Mouse (Mus musculus) C3H10T1/2 (cell line): ENCODE data around the gene Cyp8b1. TPM values are rescaled to one million over a fixed set of nuclear protein-coding genes. Genes with fewer than 3 reads are reported as not detected.

ENCODE experiments used
- polyA plus RNA-seq, 2 experiments: library from polyadenylated mRNA; unstranded; fragments of >200 nt; fragmentation: generic; extraction: Trizol; gene quantifications; one replicate each; pipeline ENCODE4 v1.2.1; 2012; ENCODE audit warnings: missing spikeins in 2 of 2

The Cyp8b1 gene
- polyA plus RNA-seq, result under 1 TPM in 1 of 2 experiments, not detected in 1; 0.02 TPM

GRCm38 (mm10) chr9:121916102-121916501 is at the start of gene Cyp8b1:
Cyp8b1 (minus strand) TSS chr9:121916305.

GRCm38 (mm10) chr9:121950418-121951113 is 34.5 kb upstream of the Cyp8b1 start, which contains the start of gene Fam198a:
Fam198a (plus strand) TSS chr9:121950988.

DNA sequence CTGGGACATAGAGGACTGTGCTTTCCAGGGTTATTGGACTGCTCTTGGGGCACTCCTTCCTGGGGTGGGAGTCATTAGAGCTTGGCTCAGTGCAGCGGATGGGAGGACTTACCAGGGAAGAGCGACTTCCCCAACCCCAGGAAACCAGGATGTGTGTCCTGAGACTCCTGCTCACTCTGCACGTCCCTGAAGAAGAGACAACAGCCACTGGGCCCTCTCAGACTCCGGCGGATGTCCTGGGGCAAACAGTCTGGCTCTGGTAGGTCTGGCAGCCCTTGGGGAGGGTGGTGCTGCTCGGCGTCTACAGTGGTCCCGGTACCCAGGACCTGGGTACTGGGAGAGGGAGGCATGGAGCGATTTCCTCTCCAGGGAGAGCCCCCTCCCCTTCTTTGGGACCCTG is 17.9 kb downstream of the Cyp8b1 start, which contains the start of gene Ackr2:
Gene Ackr2, plus strand, starts transcription at position 111 of the 400 bp plus-strand sequence.

Other genes starting within 250 kb of the Cyp8b1 start
- 1 to 10 TPM; 2.2 to 6.3 TPM for gene Sec22c, start 210.8 kb downstream of the Cyp8b1 start, polyA plus RNA-seq
- 10 to 100 TPM in 1 of 2 experiments, 1 to 10 TPM in 1; 8.8 to 31.3 TPM for gene Ss18l2, start 206.0 kb downstream of the Cyp8b1 start, polyA plus RNA-seq
- 1 to 10 TPM in 1 of 2 experiments, under 1 TPM in 1; 0.67 to 7.5 TPM for gene Nktr, start 197.1 kb downstream of the Cyp8b1 start, polyA plus RNA-seq
- gene Zfp651, start 157.0 kb downstream of the Cyp8b1 start, polyA plus RNA-seq, result 10 to 100 TPM; 11.7 to 45.0 TPM
- under 1 TPM; 0.01 to 0.11 TPM for gene Klhl40, start 138.7 kb downstream of the Cyp8b1 start, polyA plus RNA-seq
- gene Hhatl, start 123.8 kb downstream of the Cyp8b1 start, polyA plus RNA-seq, result under 1 TPM; 0.04 to 0.13 TPM
- gene Ccdc13, start 76.8 kb downstream of the Cyp8b1 start, polyA plus RNA-seq, result 1 to 10 TPM in 1 of 2 experiments, under 1 TPM in 1; 0.05 to 1.0 TPM
- 10 to 100 TPM; 24.0 to 61.0 TPM for gene Higd1a, start 57.9 kb downstream of the Cyp8b1 start, polyA plus RNA-seq
- gene Ackr2, start 17.9 kb downstream of the Cyp8b1 start, polyA plus RNA-seq, result under 1 TPM in 1 of 2 experiments, not detected in 1; 0.05 TPM
- gene Fam198a, start 34.7 kb upstream of the Cyp8b1 start, polyA plus RNA-seq, result 1 to 10 TPM in 1 of 2 experiments, not detected in 1; 4.5 TPM
- gene Pomgnt2, start 80.8 kb upstream of the Cyp8b1 start, polyA plus RNA-seq, result 1 to 10 TPM; 2.0 to 8.5 TPM
- 10 to 100 TPM in 1 of 2 experiments, 1 to 10 TPM in 1; 1.5 to 13.6 TPM for gene Snrk, start 201.0 kb upstream of the Cyp8b1 start, polyA plus RNA-seq